Mouse (Mus musculus) MEL (cell line): Measurements from ENCODE around the gene Aqp6. TPM values are rescaled to one million over a fixed set of nuclear protein-coding genes. Genes with fewer than 3 reads are reported as not detected.

Experiments
- DNase-seq: peaks from one replicate; pipeline ENCODE4 v3.0.0; 2011; ENCODE audit warnings: low read depth, low spot score
- H3K27ac ChIP-seq: 2 replicates; pipeline ENCODE4 v1.5.1; 2012; ENCODE audit warnings: low read depth, mild to moderate bottlenecking, control low read depth, low read length, moderate library complexity; ENCODE audit not compliant: control insufficient read depth
- H3K27me3 ChIP-seq, 2 experiments: fragments of 150-350 bp in 1 of 2; sonication (generic) in 1 of 2; 2 replicates each; pipeline ENCODE4 v1.6.1; 2012; ENCODE audit warnings: low read length in 2 of 2, mild to moderate bottlenecking in 2 of 2, improper control_type of control experiment in 1 of 2, moderate library complexity in 1 of 2; ENCODE audit not compliant: insufficient read depth in 2 of 2, control insufficient read depth in 1 of 2
- H3K36me3 ChIP-seq, 2 experiments: 2 replicates each; pipeline ENCODE4 v1.6.1; 2012 to 2014; ENCODE audit warnings: low read length in 2 of 2, improper control_type of control experiment in 1 of 2, inconsistent platforms in 1 of 2, mild to moderate bottlenecking in 1 of 2; ENCODE audit not compliant: insufficient read depth in 2 of 2, control insufficient read depth in 1 of 2
- H3K4me1 ChIP-seq, 2 experiments: fragments of 150-350 bp in 1 of 2; sonication (generic) in 1 of 2; 2 replicates each; pipeline ENCODE4 v1.6.1; 2012; ENCODE audit warnings: low read length in 2 of 2, improper control_type of control experiment in 1 of 2, mild to moderate bottlenecking in 1 of 2; ENCODE audit not compliant: insufficient read depth in 2 of 2, control insufficient read depth in 1 of 2
- H3K4me3 ChIP-seq, 2 experiments: fragments of 150-350 bp in 1 of 2; sonication (generic) in 1 of 2; 2 replicates each; pipeline ENCODE4 v1.5.1; 2012; ENCODE audit warnings: low read depth in 2 of 2, low read length in 2 of 2, mild to moderate bottlenecking in 2 of 2, moderate library complexity in 2 of 2, control low read depth in 1 of 2, improper control_type of control experiment in 1 of 2; ENCODE audit not compliant: control insufficient read depth in 1 of 2, insufficient read depth in 1 of 2
- H3K79me2 ChIP-seq: 2 replicates; pipeline ENCODE4 v1.6.1; 2012; ENCODE audit warnings: mild to moderate bottlenecking, low read length, moderate library complexity; ENCODE audit not compliant: control insufficient read depth, poor library complexity, insufficient read depth
- H3K9ac ChIP-seq: 2 replicates; pipeline ENCODE4 v1.6.1; 2012; ENCODE audit warnings: low read depth, mild to moderate bottlenecking, control low read depth, low read length, moderate library complexity; ENCODE audit not compliant: control insufficient read depth, poor library complexity, severe bottlenecking
- H3K9me3 ChIP-seq: fragments of 150-350 bp; sonication (generic); replicated peaks from 2 replicates; pipeline ENCODE4 v1.6.1; 2012; ENCODE audit warnings: mild to moderate bottlenecking, low read length, improper control_type of control experiment, moderate library complexity; ENCODE audit not compliant: insufficient read depth
- BHLHE40 ChIP-seq: IDR thresholded peaks from 2 replicates; pipeline ENCODE4 v1.6.1; 2012; ENCODE audit warnings: low read depth, mild to moderate bottlenecking, inconsistent platforms, low read length, improper control_type of control experiment, borderline replicate concordance
- CHD1 ChIP-seq: IDR thresholded peaks from 2 replicates; pipeline ENCODE4 v1.6.1; 2012; ENCODE audit warnings: low read depth, mild to moderate bottlenecking, inconsistent platforms, low read length, improper control_type of control experiment
- CHD2 ChIP-seq: IDR thresholded peaks from 2 replicates; pipeline ENCODE4 v1.6.1; 2011; ENCODE audit warnings: low read length, improper control_type of control experiment
- CTCF ChIP-seq, 3 experiments: IDR thresholded peaks in 2 of 3; conservative IDR thresholded peaks in 1 of 3; 2 replicates each; pipeline ENCODE4 v1.5.1; 2011 to 2012; ENCODE audit warnings: low read length in 3 of 3, low read depth in 2 of 3, mild to moderate bottlenecking in 2 of 3, improper control_type of control experiment in 1 of 3, inconsistent platforms in 1 of 3, mixed read lengths in 1 of 3, moderate library complexity in 1 of 3; ENCODE audit not compliant: control insufficient read depth in 1 of 3, insufficient read depth in 1 of 3, poor library complexity in 1 of 3, severe bottlenecking in 1 of 3
- ELF1 ChIP-seq: IDR thresholded peaks from 2 replicates; pipeline ENCODE4 v1.6.1; 2014; ENCODE audit warnings: low read depth, mild to moderate bottlenecking, inconsistent platforms, low read length, improper control_type of control experiment, moderate library complexity
- EP300 ChIP-seq, 2 experiments: IDR thresholded peaks; 2 replicates each; pipeline ENCODE4 v1.6.1; 2011; ENCODE audit warnings: improper control_type of control experiment in 2 of 2, low read length in 2 of 2, low read depth in 1 of 2, mild to moderate bottlenecking in 1 of 2
- ETS1 ChIP-seq: IDR thresholded peaks from 2 replicates; pipeline ENCODE4 v1.6.1; 2012; ENCODE audit warnings: low read depth, mild to moderate bottlenecking, inconsistent platforms, low read length, improper control_type of control experiment, moderate library complexity
- GABPA ChIP-seq: IDR thresholded peaks from 2 replicates; pipeline ENCODE4 v1.6.1; 2012; ENCODE audit warnings: low read depth, mild to moderate bottlenecking, inconsistent platforms, low read length, improper control_type of control experiment, moderate library complexity
- GATA1 ChIP-seq: IDR thresholded peaks from 2 replicates; pipeline ENCODE4 v1.6.1; 2011; ENCODE audit warnings: low read depth, low read length, improper control_type of control experiment
- HCFC1 ChIP-seq: IDR thresholded peaks from 2 replicates; pipeline ENCODE4 v1.6.1; 2012; ENCODE audit warnings: low read depth, mild to moderate bottlenecking, inconsistent platforms, low read length, improper control_type of control experiment, moderate library complexity
- KAT2A ChIP-seq: conservative IDR thresholded peaks from 2 replicates; pipeline ENCODE4 v1.6.1; 2012; ENCODE audit warnings: low read depth, low read length, improper control_type of control experiment, inconsistent platforms
- MAX ChIP-seq: IDR thresholded peaks from 2 replicates; pipeline ENCODE4 v1.6.1; 2011; ENCODE audit warnings: low read length, improper control_type of control experiment
- MAZ ChIP-seq: IDR thresholded peaks from 2 replicates; pipeline ENCODE4 v1.6.1; 2012; ENCODE audit warnings: low read depth, mild to moderate bottlenecking, inconsistent platforms, low read length, improper control_type of control experiment
- MEF2A ChIP-seq: IDR thresholded peaks from 2 replicates; pipeline ENCODE4 v1.6.1; 2014; ENCODE audit warnings: low read depth, mild to moderate bottlenecking, inconsistent platforms, low read length, improper control_type of control experiment; ENCODE audit not compliant: poor library complexity, insufficient replicate concordance, severe bottlenecking; ENCODE audit errors: extremely low read depth
- MXI1 ChIP-seq: IDR thresholded peaks from 2 replicates; pipeline ENCODE4 v1.6.1; 2011; ENCODE audit warnings: mild to moderate bottlenecking, low read depth, low read length, improper control_type of control experiment
- MYB ChIP-seq: IDR thresholded peaks from 2 replicates; pipeline ENCODE4 v1.6.1; 2011; ENCODE audit warnings: mild to moderate bottlenecking, low read depth, low read length, improper control_type of control experiment
- MYC ChIP-seq: IDR thresholded peaks from 2 replicates; pipeline ENCODE4 v1.6.1; 2011; ENCODE audit warnings: low read depth, mild to moderate bottlenecking, low read length, improper control_type of control experiment, moderate library complexity
- NELFE ChIP-seq: IDR thresholded peaks from 2 replicates; pipeline ENCODE4 v1.6.1; 2011; ENCODE audit warnings: low read depth, low read length, improper control_type of control experiment
- POLR2A ChIP-seq, 2 experiments: IDR thresholded peaks; 2 replicates each; pipeline ENCODE4 v1.6.1; 2011 to 2012; ENCODE audit warnings: low read length in 2 of 2, mild to moderate bottlenecking in 2 of 2, control low read depth in 1 of 2, improper control_type of control experiment in 1 of 2, low read depth in 1 of 2, moderate library complexity in 1 of 2; ENCODE audit not compliant: control insufficient read depth in 1 of 2, insufficient read depth in 1 of 2, poor library complexity in 1 of 2
- POLR2AphosphoS2 ChIP-seq: IDR thresholded peaks from 2 replicates; pipeline ENCODE4 v1.6.1; 2011; ENCODE audit warnings: low read length, improper control_type of control experiment
- POLR2AphosphoS5 ChIP-seq: IDR thresholded peaks from 2 replicates; pipeline ENCODE4 v1.6.1; 2012; ENCODE audit warnings: low read depth, borderline replicate concordance, mild to moderate bottlenecking, inconsistent platforms, low read length, moderate library complexity, mixed read lengths
- RAD21 ChIP-seq: IDR thresholded peaks from 2 replicates; pipeline ENCODE4 v1.6.1; 2011; ENCODE audit warnings: mild to moderate bottlenecking, low read depth, low read length, improper control_type of control experiment
- RCOR1 ChIP-seq: IDR thresholded peaks from 2 replicates; pipeline ENCODE4 v1.6.1; 2012; ENCODE audit warnings: low read depth, mild to moderate bottlenecking, inconsistent platforms, low read length, improper control_type of control experiment
- SIN3A ChIP-seq: IDR thresholded peaks from 2 replicates; pipeline ENCODE4 v1.6.1; 2012; ENCODE audit warnings: low read length, improper control_type of control experiment, inconsistent platforms
- SMC3 ChIP-seq: IDR thresholded peaks from 2 replicates; pipeline ENCODE4 v1.6.1; 2011; ENCODE audit warnings: low read depth, low read length, improper control_type of control experiment
- TAL1 ChIP-seq: IDR thresholded peaks from 2 replicates; pipeline ENCODE4 v1.6.1; 2012; ENCODE audit warnings: mild to moderate bottlenecking, inconsistent platforms, low read length, moderate library complexity, mixed read lengths
- TCF12 ChIP-seq: IDR thresholded peaks from 2 replicates; pipeline ENCODE4 v1.6.1; 2014; ENCODE audit warnings: low read depth, mild to moderate bottlenecking, inconsistent platforms, low read length, improper control_type of control experiment, moderate library complexity
- USF1 ChIP-seq: IDR thresholded peaks from 2 replicates; pipeline ENCODE4 v1.6.1; 2014; ENCODE audit warnings: low read depth, mild to moderate bottlenecking, inconsistent platforms, low read length, improper control_type of control experiment, moderate library complexity
- USF2 ChIP-seq, 2 experiments: IDR thresholded peaks; 2 replicates each; pipeline ENCODE4 v1.6.1; 2011 to 2012; ENCODE audit warnings: improper control_type of control experiment in 2 of 2, low read length in 2 of 2, borderline replicate concordance in 1 of 2, inconsistent platforms in 1 of 2, low read depth in 1 of 2, mild to moderate bottlenecking in 1 of 2; ENCODE audit not compliant: insufficient read depth in 1 of 2
- ZKSCAN1 ChIP-seq: IDR thresholded peaks from 2 replicates; pipeline ENCODE4 v1.6.1; 2012; ENCODE audit warnings: low read depth, mild to moderate bottlenecking, inconsistent platforms, low read length, improper control_type of control experiment, moderate library complexity
- ZMIZ1 ChIP-seq: IDR thresholded peaks from 2 replicates; pipeline ENCODE4 v1.6.1; 2012; ENCODE audit warnings: low read depth, mild to moderate bottlenecking, inconsistent platforms, low read length, improper control_type of control experiment, moderate library complexity
- polyA plus RNA-seq, 2 experiments: library from polyadenylated mRNA; stranded (reverse) in 1 of 2; unstranded in 1 of 2; fragments of >175 nt in 1 of 2; fragments of >200 nt in 1 of 2; gene quantifications; 2 replicates each; pipeline versions ENCODE4 v1.2.1 to v1.2.4; 2012; ENCODE audit warnings: low replicate concordance in 2 of 2, low read depth in 1 of 2; ENCODE audit not compliant: insufficient read length in 2 of 2, insufficient read depth in 1 of 2, missing spikeins in 1 of 2
- total RNA-seq: library from RNA; depleted of rRNA; stranded (reverse); fragments of 300-350 nt; gene quantifications from 2 replicates; pipeline ENCODE4 v1.2.3, GENCODE M21; 2012

Gene Aqp6
- total and polyA plus RNA-seq, 3 experiments, result not detected

GRCm38 (mm10) chr15:99605595-99605994 is 4.4 kb downstream of the Aqp6 start:
- Histone ChIP-seq H3K4me1 (peaks cover 0 to 22% of the 10 kb centered on the region in 2 experiments; a peak in 3 of 4 replicates), H3K27ac (no peak overlapping the region), H3K4me3 (no peak overlapping the region), H3K79me2 (no peaks in the 10 kb centered on the region), H3K9ac (no peak overlapping the region)
- no peak for TF ChIP-seq KAT2A
- no peak for TF ChIP-seq TAL1
- TF ChIP-seq ETS1, result no peak
- no peak for TF ChIP-seq CTCF (IDR thresholded peaks at IDR 0.05 in 2 of 3, conservative IDR thresholded peaks at IDR 0.05 in 1 of 3; ENCODE audit: control insufficient read depth in 1 of 3, insufficient read depth in 1 of 3, low read depth in 2 of 3, low read length in 3 of 3, poor library complexity in 1 of 3, severe bottlenecking in 1 of 3)
- no peak for TF ChIP-seq MEF2A
- no peak for TF ChIP-seq USF1
- TF ChIP-seq MYC, result no peak
- TF ChIP-seq MYB, result no peak
- TF ChIP-seq POLR2AphosphoS2, result no peak
- TF ChIP-seq BHLHE40, result no peak
- TF ChIP-seq SMC3, result no peak
- no peak for TF ChIP-seq MXI1
- no peak for TF ChIP-seq RAD21
- no peak for TF ChIP-seq POLR2A (IDR thresholded peaks at IDR 0.05; ENCODE audit: control insufficient read depth in 1 of 2, insufficient read depth in 1 of 2, low read depth in 1 of 2, low read length in 2 of 2, poor library complexity in 1 of 2)
- TF ChIP-seq RCOR1, result no peak
- TF ChIP-seq, all 39 proteins: peak for 0
- H3K9me3 ChIP-seq, result no peaks in the 10 kb centered on the region
- no peak for DNase-seq
- H3K36me3 ChIP-seq, result peaks cover 0 to 11% of the 10 kb centered on the region in 2 experiments; a peak in 2 of 4 replicates
- peaks cover 6 to 22% of the 10 kb centered on the region in 2 experiments for H3K27me3 ChIP-seq

- Histone ChIP-seq H3K27me3 (peaks cover 6 to 18% of the 10 kb centered on the region in 2 experiments), H3K4me1 (peaks cover 0 to 22% of the 10 kb centered on the region in 2 experiments; a peak in 3 of 4 replicates), H3K4me3 (no peak overlapping the region), H3K79me2 (no peaks in the 10 kb centered on the region), H3K27ac (no peak overlapping the region), H3K9ac (no peak overlapping the region), H3K9me3 (no peaks in the 10 kb centered on the region), H3K36me3 (peaks cover 0 to 11% of the 10 kb centered on the region in 2 experiments; a peak in 2 of 4 replicates)
- DNase-seq, result peak; percentile 73
- no peak for TF ChIP-seq CTCF (IDR thresholded peaks at IDR 0.05 in 2 of 3, conservative IDR thresholded peaks at IDR 0.05 in 1 of 3; ENCODE audit: control insufficient read depth in 1 of 3, insufficient read depth in 1 of 3, low read depth in 2 of 3, low read length in 3 of 3, poor library complexity in 1 of 3, severe bottlenecking in 1 of 3)
- TF ChIP-seq MAZ, result no peak
- TF ChIP-seq ZMIZ1, result no peak
- no peak for TF ChIP-seq RCOR1
- no peak for TF ChIP-seq HCFC1
- no peak for TF ChIP-seq CHD1
- TF ChIP-seq MXI1, result no peak
- 0 out of 2 replicates have a peak, but pooled peaks have one; percentile 48 for TF ChIP-seq TCF12
- no peak for TF ChIP-seq NELFE
- no peak for TF ChIP-seq MAX
- TF ChIP-seq GABPA, result no peak
- TF ChIP-seq ZKSCAN1, result no peak
- no peak for TF ChIP-seq USF2 (IDR thresholded peaks at IDR 0.05; ENCODE audit: borderline replicate concordance in 1 of 2, insufficient read depth in 1 of 2, low read depth in 1 of 2, low read length in 2 of 2)
- TF ChIP-seq GATA1, result 0 out of 2 replicates have a peak, but pooled peaks have one; percentile 44
- no peak for TF ChIP-seq POLR2AphosphoS5
- no peak for TF ChIP-seq SIN3A
- no peak for TF ChIP-seq MEF2A
- no peak for TF ChIP-seq ELF1
- TF ChIP-seq CHD2, result no peak
- peak in 1 of 2 experiments; percentile 64; a peak in 2 of 4 replicates for TF ChIP-seq EP300 (IDR thresholded peaks at IDR 0.05; ENCODE audit: low read depth in 1 of 2, low read length in 2 of 2)
- no peak for TF ChIP-seq POLR2A (IDR thresholded peaks at IDR 0.05; ENCODE audit: control insufficient read depth in 1 of 2, insufficient read depth in 1 of 2, low read depth in 1 of 2, low read length in 2 of 2, poor library complexity in 1 of 2)
- no peak for TF ChIP-seq ETS1
- TF ChIP-seq MYC, result no peak
These were observed 5.3 kb downstream of the Aqp6 start for GRCm38 (mm10) chr15:99606515-99606914.
